Mouse (Mus musculus): ENCODE results near the gene Rassf3. TPM values are rescaled to one million over a fixed set of nuclear protein-coding genes. Genes with fewer than 3 reads are reported as not detected.

Gene Rassf3
- polyA plus RNA-seq, 1 experiment from 2014 or later: 16.4 TPM

DNA sequence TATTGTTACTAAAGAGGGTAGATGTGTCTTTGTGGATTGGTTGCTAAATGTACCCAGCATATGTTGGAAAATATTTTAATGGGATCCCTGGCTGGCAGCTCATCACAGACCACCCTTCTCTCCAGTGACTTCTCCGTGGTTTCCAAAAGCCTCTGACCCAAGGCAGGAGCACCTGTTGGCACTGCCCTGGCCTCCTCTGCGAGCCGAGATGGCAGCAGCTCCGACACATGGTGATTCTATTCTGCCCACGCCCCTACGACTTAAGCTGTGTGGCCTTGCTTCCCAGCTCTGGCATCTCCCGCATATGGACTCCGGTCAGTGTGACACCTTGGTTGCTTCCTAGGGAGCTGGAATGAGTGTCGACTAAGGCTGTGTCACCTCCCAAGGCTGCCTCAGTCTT lies 73.0 kb downstream of the Rassf3 start:
- Histone ChIP-seq H3K9me3 (ENCODE audit: low read length) (no peaks in the 10 kb centered on the region), H3K36me3 (replicated peaks; ENCODE audit: insufficient read depth, low read length) (no peaks in the 10 kb centered on the region), H3K9ac (replicated peaks) (no peak overlapping the region), H3K4me3 (ENCODE audit: low read depth, low read length) (no peak overlapping the region), H3K27me3 (ENCODE audit: insufficient read depth, low read length) (no peaks in the 10 kb centered on the region), H3K4me2 (ENCODE audit: low read depth, low read length) (no peak overlapping the region), H3K27ac (ENCODE audit: low read depth) (no peak overlapping the region), H3K4me1 (ENCODE audit: insufficient read depth) (no peaks in the 10 kb centered on the region)
- 81% methylated on average over 9 of the region's 9 CpGs for WGBS (ENCODE audit: insufficient replicate concordance)
- TF ChIP-seq EP300 (IDR thresholded peaks at IDR 0.05; ENCODE audit: low read depth) (no peak), CTCF (IDR thresholded peaks at IDR 0.05; ENCODE audit: low read depth) (no peak)
- ATAC-seq (no peak), DNase-seq (no peak)

DNA sequence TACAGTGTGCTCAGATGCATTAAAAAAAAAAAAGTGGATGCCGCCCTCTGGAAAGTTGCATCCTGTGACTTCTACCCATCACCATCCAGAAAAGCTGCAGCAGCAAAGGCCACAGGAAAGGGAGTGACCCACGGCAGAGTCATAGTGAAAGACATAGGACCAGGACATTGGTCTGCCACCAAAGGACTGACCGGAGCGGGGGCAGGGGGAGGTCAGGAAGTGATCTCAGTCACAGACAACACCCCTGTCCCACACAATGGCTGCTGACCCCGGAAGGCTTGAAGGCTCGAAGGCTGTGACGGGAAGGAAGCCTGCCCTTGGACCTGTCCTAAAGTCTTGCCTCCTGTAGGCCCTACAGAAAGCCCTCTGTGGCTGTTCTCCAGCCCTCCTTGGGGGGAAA lies 75.1 kb downstream of the Rassf3 start:
- Histone ChIP-seq H3K9ac (replicated peaks) (no peak overlapping the region), H3K4me1 (ENCODE audit: insufficient read depth) (no peaks in the 10 kb centered on the region), H3K4me3 (ENCODE audit: low read depth, low read length) (no peak overlapping the region), H3K4me2 (ENCODE audit: low read depth, low read length) (no peak overlapping the region), H3K36me3 (replicated peaks; ENCODE audit: insufficient read depth, low read length) (peaks cover 6% of the 10 kb centered on the region; the same call in 1 of the 2 replicates), H3K9me3 (ENCODE audit: low read length) (no peaks in the 10 kb centered on the region), H3K27me3 (ENCODE audit: insufficient read depth, low read length) (no peaks in the 10 kb centered on the region), H3K27ac (ENCODE audit: low read depth) (no peak overlapping the region)
- TF ChIP-seq CTCF (IDR thresholded peaks at IDR 0.05; ENCODE audit: low read depth) (no peak), EP300 (IDR thresholded peaks at IDR 0.05; ENCODE audit: low read depth) (no peak)
- ATAC-seq (peak; percentile 17; the same call in 1 of the 2 replicates), DNase-seq (no peak)
- 65% methylated on average over 7 of the region's 7 CpGs for WGBS (ENCODE audit: insufficient replicate concordance)

DNA sequence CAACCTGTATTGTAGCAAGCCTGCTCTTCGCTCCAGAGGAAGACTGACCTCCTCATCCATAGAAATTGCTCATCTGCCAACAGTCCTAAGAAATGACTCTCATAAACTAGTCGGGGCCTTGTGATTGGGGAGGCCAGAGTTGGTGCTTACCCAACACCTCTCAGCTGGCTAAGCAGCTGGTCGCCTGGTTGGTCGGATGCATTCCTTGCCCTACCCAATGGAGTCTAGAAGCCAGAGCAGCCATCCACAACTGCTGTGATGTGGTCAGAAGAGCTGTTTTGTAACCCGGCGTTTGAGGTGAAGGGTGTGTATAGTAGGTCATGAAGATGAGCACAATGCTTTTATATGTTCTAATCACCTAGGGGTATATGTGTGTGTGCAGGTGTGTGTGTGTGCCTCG lies 77.5 kb downstream of the Rassf3 start:
- WGBS (ENCODE audit: insufficient replicate concordance): 81% methylated on average over 7 of the region's 7 CpGs
- H3K36me3 ChIP-seq (replicated peaks; ENCODE audit: insufficient read depth, low read length): peaks cover 27% of the 10 kb centered on the region
- no peak overlapping the region for H3K9ac ChIP-seq (replicated peaks)
- DNase-seq (no peak), ATAC-seq (no peak)
- no peak overlapping the region for H3K27ac ChIP-seq (ENCODE audit: low read depth)
- H3K4me2 ChIP-seq (ENCODE audit: low read depth, low read length): no peak overlapping the region
- no peaks in the 10 kb centered on the region for H3K4me1 ChIP-seq (ENCODE audit: insufficient read depth)
- no peaks in the 10 kb centered on the region for H3K9me3 ChIP-seq (ENCODE audit: low read length)
- no peaks in the 10 kb centered on the region for H3K27me3 ChIP-seq (ENCODE audit: insufficient read depth, low read length)
- no peak for TF ChIP-seq CTCF (IDR thresholded peaks at IDR 0.05; ENCODE audit: low read depth)
- TF ChIP-seq EP300 (IDR thresholded peaks at IDR 0.05; ENCODE audit: low read depth): no peak
- no peak overlapping the region for H3K4me3 ChIP-seq (ENCODE audit: low read depth, low read length)

DNA sequence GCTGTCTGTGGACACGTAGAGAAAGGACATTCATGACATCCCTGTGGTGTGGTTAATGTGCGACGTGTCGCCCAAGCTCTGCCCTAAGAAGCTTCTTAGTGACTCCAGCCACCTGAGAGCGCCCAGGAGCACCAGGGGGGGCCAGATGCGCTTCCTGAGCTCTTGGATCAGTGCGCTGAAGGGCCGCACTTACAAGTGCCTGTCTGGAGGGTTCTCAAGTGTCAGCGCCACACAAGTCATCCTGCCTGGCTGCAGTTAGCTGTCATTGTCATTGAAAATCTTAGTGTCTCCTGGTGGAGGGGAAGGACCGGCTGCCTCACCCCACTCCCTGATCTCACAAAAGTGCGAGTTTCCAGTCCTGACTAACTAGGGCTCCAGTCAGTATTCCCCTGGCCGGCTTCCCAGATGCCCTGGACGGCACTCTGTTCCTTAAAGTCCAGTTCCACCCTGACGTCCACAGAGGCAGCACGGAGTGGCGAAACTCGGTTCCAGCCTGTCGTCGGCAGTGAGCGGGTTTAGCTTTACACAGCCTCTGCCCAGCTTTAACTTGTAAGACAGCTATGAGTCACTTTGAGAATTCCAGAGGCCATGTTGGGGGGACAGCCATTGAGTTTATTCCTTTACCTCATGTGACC lies 80.5 kb downstream of the Rassf3 start:
- Histone ChIP-seq H3K27ac (ENCODE audit: low read depth) (no peak overlapping the region), H3K36me3 (replicated peaks; ENCODE audit: insufficient read depth, low read length) (peaks cover 51% of the 10 kb centered on the region), H3K9me3 (ENCODE audit: low read length) (no peaks in the 10 kb centered on the region), H3K9ac (replicated peaks) (no peak overlapping the region), H3K4me2 (ENCODE audit: low read depth, low read length) (no peak overlapping the region), H3K4me1 (ENCODE audit: insufficient read depth) (no peaks in the 10 kb centered on the region), H3K27me3 (ENCODE audit: insufficient read depth, low read length) (no peaks in the 10 kb centered on the region), H3K4me3 (ENCODE audit: low read depth, low read length) (no peak overlapping the region)
- TF ChIP-seq CTCF (IDR thresholded peaks at IDR 0.05; ENCODE audit: low read depth) (no peak), EP300 (IDR thresholded peaks at IDR 0.05; ENCODE audit: low read depth) (no peak)
- no peak for ATAC-seq
- no peak for DNase-seq
- 88% methylated on average over 20 of the region's 20 CpGs for WGBS (ENCODE audit: insufficient replicate concordance)

DNA sequence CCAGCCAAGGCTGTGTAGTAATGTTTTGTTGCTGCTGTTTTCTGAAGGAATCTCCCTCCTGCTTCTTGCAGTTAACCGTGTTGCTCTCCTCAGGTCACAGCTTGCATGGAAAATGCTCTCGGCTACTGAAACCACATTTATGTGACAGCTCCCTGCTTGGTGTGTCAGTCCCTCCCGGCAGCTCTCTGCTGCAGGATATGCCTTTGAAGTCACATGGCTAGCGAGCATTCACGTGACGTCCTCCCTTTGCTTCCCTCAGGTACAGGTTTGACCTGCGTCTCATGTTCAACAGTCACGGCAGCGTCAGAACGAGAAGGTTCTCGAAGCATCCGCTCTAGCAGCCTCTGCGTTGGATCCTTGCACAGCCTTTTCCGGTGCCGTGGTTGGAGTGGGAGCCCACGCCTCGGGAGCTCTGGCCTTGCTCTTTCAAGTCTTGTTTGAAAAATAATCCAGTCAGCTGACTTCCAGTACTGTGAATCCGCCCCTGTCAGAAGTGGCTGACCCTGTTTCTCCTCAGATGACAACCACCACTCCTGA lies 81.3 kb downstream of the Rassf3 start:
- Histone ChIP-seq H3K27ac (ENCODE audit: low read depth) (no peak overlapping the region), H3K27me3 (ENCODE audit: insufficient read depth, low read length) (no peaks in the 10 kb centered on the region), H3K4me1 (ENCODE audit: insufficient read depth) (no peaks in the 10 kb centered on the region), H3K9ac (replicated peaks) (no peak overlapping the region), H3K4me3 (ENCODE audit: low read depth, low read length) (no peak overlapping the region), H3K4me2 (ENCODE audit: low read depth, low read length) (no peak overlapping the region), H3K9me3 (ENCODE audit: low read length) (no peaks in the 10 kb centered on the region), H3K36me3 (replicated peaks; ENCODE audit: insufficient read depth, low read length) (peaks cover 55% of the 10 kb centered on the region)
- TF ChIP-seq EP300 (IDR thresholded peaks at IDR 0.05; ENCODE audit: low read depth): no peak
- TF ChIP-seq CTCF (IDR thresholded peaks at IDR 0.05; ENCODE audit: low read depth): no peak
- DNase-seq (no peak), ATAC-seq (no peak)
- WGBS (ENCODE audit: insufficient replicate concordance): 84% methylated on average over 18 of the region's 18 CpGs

DNA sequence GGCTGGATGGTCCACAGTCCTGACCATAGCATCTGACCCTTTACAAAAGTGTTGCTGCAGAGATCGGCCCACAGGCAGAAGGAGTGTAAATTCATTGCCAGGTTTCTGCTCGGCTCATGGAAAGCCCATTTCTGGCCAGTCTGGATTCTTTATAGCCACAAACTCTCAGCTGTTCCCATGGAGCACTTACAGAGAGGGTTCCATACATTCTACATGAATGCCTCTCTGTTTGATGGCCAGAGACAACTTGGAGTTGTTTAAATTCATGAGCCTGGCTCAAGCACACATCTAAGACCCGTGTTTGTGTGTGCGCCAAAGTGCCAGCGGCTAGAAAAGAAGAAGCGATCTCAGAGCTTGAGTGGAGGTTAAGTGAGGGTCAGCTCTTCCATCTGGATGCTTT lies 81.9 kb downstream of the Rassf3 start:
- H3K36me3 ChIP-seq (replicated peaks; ENCODE audit: insufficient read depth, low read length): peaks cover 61% of the 10 kb centered on the region
- no peak for ATAC-seq
- DNase-seq: no peak
- no peaks in the 10 kb centered on the region for H3K4me1 ChIP-seq (ENCODE audit: insufficient read depth)
- H3K27ac ChIP-seq (ENCODE audit: low read depth): no peak overlapping the region
- no peak overlapping the region for H3K9ac ChIP-seq (replicated peaks)
- no peak overlapping the region for H3K4me3 ChIP-seq (ENCODE audit: low read depth, low read length)
- no peaks in the 10 kb centered on the region for H3K27me3 ChIP-seq (ENCODE audit: insufficient read depth, low read length)
- WGBS (ENCODE audit: insufficient replicate concordance): 88% methylated on average over 6 of the region's 6 CpGs
- H3K4me2 ChIP-seq (ENCODE audit: low read depth, low read length): no peak overlapping the region
- no peak for TF ChIP-seq CTCF (IDR thresholded peaks at IDR 0.05; ENCODE audit: low read depth)
- no peaks in the 10 kb centered on the region for H3K9me3 ChIP-seq (ENCODE audit: low read length)
